Mouse (Mus musculus) bone marrow, adult 2 months (tissue): Measurements from ENCODE around the gene Atp2a2.

Experiments
- CTCF ChIP-seq: fragments of 200-500 bp; IDR thresholded peaks from 2 replicates; pipeline ENCODE4 v1.5.1; 2011; ENCODE audit warnings: low read length, control low read depth; ENCODE audit not compliant: control insufficient read depth, insufficient read depth
- POLR2A ChIP-seq: fragments of 200-500 bp; IDR thresholded peaks from 2 replicates; pipeline ENCODE4 v1.6.1; 2011; ENCODE audit warnings: low read depth, mild to moderate bottlenecking, control low read depth, low read length, borderline replicate concordance; ENCODE audit not compliant: control insufficient read depth

DNA sequence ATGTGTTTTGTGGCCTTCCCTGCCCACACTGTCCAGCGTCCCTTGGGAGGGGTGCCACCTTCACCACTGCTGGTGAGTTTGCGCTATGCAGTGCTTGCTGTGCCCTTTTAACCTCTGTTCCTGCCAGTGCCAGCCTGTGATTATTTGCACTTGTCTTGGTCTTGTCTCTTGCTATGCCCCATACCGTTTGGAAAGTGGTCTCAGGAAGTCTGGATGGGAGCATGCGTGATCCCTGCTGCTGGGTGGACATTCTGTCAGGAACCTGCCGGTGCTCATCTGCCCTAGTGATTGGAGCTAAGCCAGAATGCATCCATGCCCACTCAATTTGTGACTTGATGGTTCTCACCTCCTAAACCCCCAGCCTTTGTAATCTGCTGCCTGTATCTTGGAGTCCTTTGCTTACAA, 51.1 kb downstream of the Atp2a2 start:
- TF ChIP-seq CTCF (no peak), POLR2A (no peak)
